ENCODE assay signal across 8 mouse cellular contexts in genomic region chr1:38985308-38985707, GRCm38 (mm10). TPM values are rescaled to one million over a fixed set of nuclear protein-coding genes. Genes with fewer than 3 reads are reported as not detected.
DNase-seq lines count a peak whose midpoint lies in the region; ATAC-seq and TF ChIP-seq lines count a peak whose summit lies in the region.

TSS of gene Pdcl3 (plus strand) at chr1:38985608.

- no peak for ATAC-seq in common myeloid progenitor, adult 5-6 weeks (replicated peaks; ENCODE audit: low read depth, poor library complexity, severe bottlenecking)
- no peak for ATAC-seq in midbrain, embryonic 13.5 days

- 90% methylated on average over 3 of the region's 3 CpGs for WGBS in heart, adult 2 months
- 91% methylated on average over 3 of the region's 3 CpGs for WGBS in midbrain, embryonic 13.5 days

- no peak within 1 kb of the TSS for H3K9ac ChIP-seq in heart, adult 2 months (ENCODE audit: low read depth, low read length)
- H3K9ac ChIP-seq in midbrain, embryonic 13.5 days (replicated peaks): no peak within 1 kb of the TSS

- no peak for DNase-seq in layer of hippocampus, adult 2 months (ENCODE audit: low spot score in 2 of 2)
- no peak for DNase-seq in layer of hippocampus, adult 9-10 months (ENCODE audit: low spot score)
- DNase-seq in heart, adult 2 months: no peak
- DNase-seq in layer of hippocampus, postnatal 10 days (ENCODE audit: low spot score in 2 of 2): no peak
- no peak for DNase-seq in B cell, adult 2 months
- DNase-seq in testis, postnatal 10 days (ENCODE audit: low spot score): no peak

- intact Hi-C loops in heart, adult 2 months (cut with DNase I): loop anchor here (5.0 kb wide), 1 partner anchor 547 kb away; the partner anchor contains the start of gene Cnot11

- no peak within 1 kb of the TSS for H3K4me2 ChIP-seq in midbrain, embryonic 13.5 days (replicated peaks)

- no peak for TF ChIP-seq POLR2A in heart, adult 2 months (IDR thresholded peaks at IDR 0.05; ENCODE audit: insufficient read depth, low read depth, low read length)

- TF ChIP-seq CTCF in layer of hippocampus, adult 2 months (conservative IDR thresholded peaks at IDR 0.05): no peak
- no peak for TF ChIP-seq CTCF in heart, adult 2 months (IDR thresholded peaks at IDR 0.05)

- no peak within 1 kb of the TSS for H3K27ac ChIP-seq in layer of hippocampus, adult 2 months
- no peak within 1 kb of the TSS for H3K27ac ChIP-seq in heart, adult 2 months
- no peak within 1 kb of the TSS for H3K27ac ChIP-seq in midbrain, embryonic 13.5 days

- no peaks in the 10 kb centered on the region for H3K27me3 ChIP-seq in heart, adult 2 months (ENCODE audit: control insufficient read depth, insufficient read depth, low read length)
- no peaks in the 10 kb centered on the region for H3K27me3 ChIP-seq in midbrain, embryonic 13.5 days

- no peaks in the 10 kb centered on the region for H3K9me3 ChIP-seq in midbrain, embryonic 13.5 days

- H3K36me3 ChIP-seq in heart, adult 2 months (ENCODE audit: control insufficient read depth, insufficient read depth, low read length): no peaks in the 10 kb centered on the region
- no peaks in the 10 kb centered on the region for H3K36me3 ChIP-seq in midbrain, embryonic 13.5 days

- no peak for TF ChIP-seq EP300 in heart, adult 2 months (IDR thresholded peaks at IDR 0.05; ENCODE audit: insufficient read depth, low read depth, low read length)

- H3K4me1 ChIP-seq in heart, adult 2 months (ENCODE audit: control insufficient read depth, insufficient read depth, low read length): peaks cover 6% of the 10 kb centered on the region
- peaks cover 19% of the 10 kb centered on the region for H3K4me1 ChIP-seq in midbrain, embryonic 13.5 days (replicated peaks)

- H3K4me3 ChIP-seq in layer of hippocampus, adult 2 months: no peak within 1 kb of the TSS
- H3K4me3 ChIP-seq in heart, adult 2 months: no peak within 1 kb of the TSS
- H3K4me3 ChIP-seq in midbrain, embryonic 13.5 days (replicated peaks): no peak within 1 kb of the TSS

- H3K79me2 ChIP-seq in heart, adult 2 months (replicated peaks; ENCODE audit: control insufficient read depth, insufficient read depth, low read length): no peaks in the 10 kb centered on the region

RNA-seq across cellular contexts. Expression of gene Pdcl3, which starts in this region (rescaled TPM):
- 10 to 100 TPM; 36.3 TPM for total RNA-seq in layer of hippocampus, adult 2 months (2021)
- total RNA-seq in common myeloid progenitor, adult 5-6 weeks (2017): 40.8 and 83.4 TPM in 2 replicates
- total RNA-seq in heart, adult 2 months (2021): 10 to 100 TPM; 68.3 to 78.3 TPM
- polyA plus RNA-seq in heart, adult 2 months (2012; rRNA removed): 33.4 and 49.2 TPM in 2 replicates
- total RNA-seq in layer of hippocampus, postnatal 10 days (2021): 10 to 100 TPM; 46.3 TPM
- 158 and 171 TPM in 2 replicates for polyA plus RNA-seq in midbrain, embryonic 13.5 days (2015; fragmentation: Nextera tagmentation; extraction: Ambion mirVana)
